Mouse (Mus musculus): ENCODE measurements around the gene Car11. TPM values are rescaled to one million over a fixed set of nuclear protein-coding genes. Genes with fewer than 3 reads are reported as not detected.

The Car11 gene
- total RNA-seq, 2 experiments from 2014 or later, result 2.5 to 3.8 TPM

GRCm38 (mm10) chr7:45719180-45719579, 19.5 kb downstream of the Car11 start:
- intact Hi-C loops (cut with DNase I), result loop anchor here (10.0 kb wide), 1 partner anchor 854 kb away; the partner anchor contains the start of gene Ptov1
- no peak for DNase-seq (ENCODE audit: low spot score)

- no peak for DNase-seq (ENCODE audit: low spot score)
These were observed 20.2 kb downstream of the Car11 start for GRCm38 (mm10) chr7:45719738-45720412.

GRCm38 (mm10) chr7:45720413-45721233, 21.0 kb downstream of the Car11 start, which contains the start of gene Fam83e:
Gene Fam83e, plus strand, starts transcription at chr7:45721212.
- DNase-seq (ENCODE audit: low spot score), result no peak
- intact Hi-C loops (cut with DNase I), result no loop called here

More at GRCm38 (mm10) chr7:45719738-45720412, 20.2 kb downstream of the Car11 start:
- intact Hi-C loops (cut with DNase I), result loop anchor here (10.0 kb wide), 1 partner anchor 855 kb away; the partner anchor contains the start of gene Ptov1

- no peak for DNase-seq (ENCODE audit: low spot score)
- intact Hi-C loops (cut with DNase I), result no loop called here
These were observed 21.6 kb downstream of the Car11 start for GRCm38 (mm10) chr7:45721234-45721571.

GRCm38 (mm10) chr7:45721642-45722347, 22.2 kb downstream of the Car11 start:
- no peak for DNase-seq (ENCODE audit: low spot score)
- intact Hi-C loops (cut with DNase I), result no loop called here

DNA sequence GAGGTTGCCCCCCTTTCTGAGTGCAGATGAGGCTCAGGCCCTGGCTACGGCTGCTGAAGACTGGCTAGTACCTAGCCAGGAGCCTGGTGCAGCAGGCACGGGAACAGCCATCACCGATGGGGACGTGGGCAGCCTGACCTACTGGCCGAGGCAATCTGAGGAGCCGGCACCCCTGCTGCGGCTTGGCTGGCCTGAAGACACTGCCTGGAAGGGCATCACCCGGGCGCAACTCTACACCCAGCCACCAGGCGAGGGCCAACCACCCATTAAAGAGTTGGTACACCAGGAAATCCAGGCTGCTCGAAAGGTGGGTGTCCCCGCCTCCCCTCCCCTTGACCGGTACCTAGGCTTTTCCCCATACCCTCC, 22.7 kb downstream of the Car11 start:
- intact Hi-C loops (cut with DNase I), result no loop called here
- no peak for DNase-seq (ENCODE audit: low spot score)

DNA sequence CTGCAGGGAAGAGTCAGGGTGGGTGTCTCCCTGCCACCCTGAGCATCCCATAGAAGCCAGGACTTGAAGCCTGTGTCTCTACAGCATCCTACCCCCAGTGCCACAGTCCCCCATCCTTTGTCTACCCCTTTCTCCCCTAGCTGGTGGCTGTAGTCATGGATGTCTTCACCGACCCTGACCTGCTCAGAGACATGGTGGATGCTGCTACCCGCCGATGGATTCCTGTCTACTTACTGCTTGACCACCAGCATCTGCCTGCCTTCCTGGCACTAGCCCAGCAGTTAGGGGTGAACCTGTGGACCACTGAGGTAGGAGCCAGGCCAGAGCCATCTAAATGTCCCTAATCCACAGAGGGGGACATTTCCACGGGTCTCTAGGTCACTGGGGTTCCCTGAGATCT, 23.7 kb downstream of the Car11 start:
- DNase-seq (ENCODE audit: low spot score), result no peak
- intact Hi-C loops (cut with DNase I), result no loop called here

DNA sequence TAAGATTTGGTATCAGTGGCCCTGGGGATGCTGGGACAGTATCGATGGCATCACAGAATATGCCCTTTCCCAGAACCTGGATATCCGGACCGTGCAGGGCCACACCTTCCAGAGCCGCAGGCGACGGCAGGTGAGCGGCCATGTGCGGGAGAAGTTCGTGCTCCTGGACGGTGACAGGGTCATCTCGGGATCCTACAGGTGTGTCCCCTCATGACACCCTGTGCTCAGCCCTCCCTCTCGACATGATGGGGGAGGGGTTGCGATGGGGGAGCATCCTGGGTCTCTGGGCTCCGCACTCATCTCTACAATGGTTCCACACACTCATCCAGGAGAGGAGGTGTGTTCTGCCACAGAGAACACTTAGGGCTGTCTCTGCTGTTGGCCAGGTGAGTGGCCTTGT, 24.1 kb downstream of the Car11 start:
- intact Hi-C loops (cut with DNase I), result no loop called here
- DNase-seq (ENCODE audit: low spot score), result no peak

DNA sequence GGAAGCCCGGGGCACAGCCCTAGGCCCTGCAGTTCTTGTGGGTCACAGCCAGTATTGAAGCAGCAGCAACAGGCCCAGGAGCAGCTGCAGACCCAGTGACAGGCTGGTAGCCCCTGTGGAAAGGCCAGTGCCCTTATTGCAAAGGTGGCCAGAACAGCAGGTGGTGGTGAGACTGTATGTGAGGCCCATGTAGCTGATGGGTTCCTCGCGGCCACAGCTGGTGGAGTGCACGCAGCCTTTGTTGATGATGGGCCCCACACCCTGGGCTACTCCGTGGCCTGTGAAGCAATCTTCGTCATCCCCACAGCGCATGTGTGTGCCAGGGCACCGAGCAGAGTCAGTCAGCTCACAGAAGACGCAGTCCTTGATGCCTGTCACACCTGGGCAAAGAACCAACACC, 25.5 kb downstream of the Car11 start:
- no peak for DNase-seq (ENCODE audit: low spot score)
- intact Hi-C loops (cut with DNase I), result no loop called here

DNA sequence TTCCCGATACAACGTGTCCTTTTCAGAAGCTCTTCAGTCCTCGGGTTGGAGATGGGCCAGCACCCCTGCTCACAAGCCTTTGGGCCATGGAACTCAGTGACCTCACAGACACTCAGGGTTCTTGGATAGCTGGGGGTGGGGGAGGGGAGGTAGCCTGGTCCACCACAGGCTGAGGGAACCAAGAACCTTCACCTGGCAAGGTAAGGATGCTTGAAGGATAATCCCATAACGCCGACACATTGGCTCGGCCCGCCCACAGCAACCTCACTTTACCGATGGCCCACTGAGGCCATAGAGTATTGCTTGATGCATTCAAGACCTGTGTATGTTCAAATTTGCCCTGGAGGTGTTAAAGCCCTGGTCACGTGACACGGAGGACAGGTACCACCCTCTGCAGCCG, 26.1 kb downstream of the Car11 start, which contains the start of gene Spaca4:
Spaca4 (minus strand) TSS at position 101 of the 400 bp plus-strand sequence.
- DNase-seq (ENCODE audit: low spot score), result no peak

DNA sequence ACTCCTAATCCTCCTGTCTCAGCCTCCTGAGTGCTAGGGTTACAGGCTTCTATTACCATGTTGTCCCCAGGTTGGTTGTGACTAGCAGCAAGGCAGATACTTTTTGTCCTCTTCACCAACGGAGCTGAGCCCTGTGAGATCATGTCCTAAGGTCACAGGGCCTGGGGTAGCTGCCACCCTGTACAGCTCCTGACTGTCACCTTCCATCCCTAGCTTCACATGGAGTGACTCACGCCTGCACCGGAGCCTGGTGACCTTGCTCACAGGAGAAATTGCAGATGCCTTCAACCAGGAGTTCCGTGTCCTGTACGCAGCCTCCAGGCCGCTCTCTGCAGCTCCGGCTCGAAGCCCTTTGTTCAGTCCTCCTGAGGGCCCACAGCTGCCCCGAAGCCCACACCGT, 26.8 kb downstream of the Car11 start:
- intact Hi-C loops (cut with DNase I), result no loop called here
- DNase-seq (ENCODE audit: low spot score), result no peak

More for the DNA sequence above, 26.1 kb downstream of the Car11 start, which contains the start of gene Spaca4:
- intact Hi-C loops (cut with DNase I), result no loop called here

DNA sequence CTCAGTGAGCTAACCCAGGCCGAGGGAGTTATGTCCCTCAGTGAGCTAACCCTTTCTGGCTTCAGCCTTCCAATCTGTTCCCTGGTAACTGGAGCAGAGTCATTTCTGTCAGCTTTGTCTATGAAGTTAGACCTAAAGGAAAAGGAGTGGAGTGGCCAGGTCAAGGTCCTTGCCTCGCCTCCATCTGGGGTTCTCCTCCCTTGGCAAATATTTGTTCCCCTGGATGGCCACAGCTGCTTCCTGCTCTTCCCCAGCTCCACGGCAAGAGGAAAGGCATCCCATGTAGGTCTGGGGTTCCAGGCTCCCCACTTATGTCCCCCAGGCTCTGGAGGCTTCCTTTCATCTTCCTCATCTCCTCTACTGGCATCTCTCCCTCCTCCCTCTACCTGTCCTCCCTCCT, 28.0 kb downstream of the Car11 start:
- intact Hi-C loops (cut with DNase I), result no loop called here
- no peak for DNase-seq (ENCODE audit: low spot score)

DNA sequence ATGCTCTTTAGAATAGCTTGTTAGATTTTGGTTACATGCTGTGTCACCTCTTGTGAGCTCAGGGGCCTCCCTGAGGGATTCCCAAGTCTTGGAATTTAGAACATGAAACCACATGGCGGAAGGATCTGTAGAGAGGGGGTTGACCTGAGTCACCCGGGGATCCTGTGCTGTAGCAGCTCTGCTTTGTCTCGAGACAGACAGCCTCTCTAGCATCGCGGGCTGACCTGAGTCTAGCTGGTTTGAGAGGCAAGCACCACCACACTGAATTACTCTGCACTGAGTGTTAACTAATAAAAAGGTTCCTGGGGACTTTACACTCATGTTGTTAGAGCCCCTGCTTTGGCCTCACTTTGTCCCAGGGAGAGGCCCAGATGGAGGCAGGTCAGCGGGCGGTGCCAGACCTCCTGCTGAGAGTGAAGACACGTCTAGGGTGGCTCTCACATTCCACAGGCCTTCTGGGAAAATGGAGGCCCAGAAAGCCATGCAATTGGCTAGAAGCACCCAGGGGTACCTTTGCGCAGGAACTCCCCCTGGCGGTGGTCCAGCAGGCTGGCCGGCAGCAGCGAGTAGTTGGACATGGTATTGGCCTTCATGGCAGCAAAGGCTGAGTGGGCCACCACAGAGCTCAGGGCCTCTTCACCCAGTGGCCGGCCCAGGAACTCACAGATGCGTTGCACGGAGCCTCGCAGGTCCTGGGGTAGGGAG, 31.2 kb downstream of the Car11 start:
- no peak for DNase-seq (ENCODE audit: low spot score)
- intact Hi-C loops (cut with DNase I), result no loop called here

DNA sequence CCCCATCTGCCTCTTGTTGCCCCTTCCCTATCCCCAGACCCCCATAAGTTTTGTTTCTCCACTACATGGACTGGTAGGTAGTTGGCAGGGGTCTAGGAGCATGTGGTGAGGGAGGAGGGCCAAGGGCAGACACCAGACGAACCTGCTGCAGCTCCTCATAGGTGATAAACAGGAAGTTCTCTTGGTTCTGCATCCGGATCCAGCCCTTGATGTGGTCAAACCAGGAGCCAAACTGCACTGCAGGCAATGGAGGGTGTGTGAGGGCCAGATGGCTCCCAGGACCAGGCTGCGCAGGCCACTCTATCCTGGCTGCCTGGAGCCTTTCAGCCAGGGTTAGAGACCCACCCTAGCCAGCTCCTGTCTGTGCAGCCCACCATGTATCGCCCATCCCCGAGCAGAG, 33.8 kb downstream of the Car11 start:
- DNase-seq (ENCODE audit: low spot score), result no peak
- intact Hi-C loops (cut with DNase I), result no loop called here

DNA sequence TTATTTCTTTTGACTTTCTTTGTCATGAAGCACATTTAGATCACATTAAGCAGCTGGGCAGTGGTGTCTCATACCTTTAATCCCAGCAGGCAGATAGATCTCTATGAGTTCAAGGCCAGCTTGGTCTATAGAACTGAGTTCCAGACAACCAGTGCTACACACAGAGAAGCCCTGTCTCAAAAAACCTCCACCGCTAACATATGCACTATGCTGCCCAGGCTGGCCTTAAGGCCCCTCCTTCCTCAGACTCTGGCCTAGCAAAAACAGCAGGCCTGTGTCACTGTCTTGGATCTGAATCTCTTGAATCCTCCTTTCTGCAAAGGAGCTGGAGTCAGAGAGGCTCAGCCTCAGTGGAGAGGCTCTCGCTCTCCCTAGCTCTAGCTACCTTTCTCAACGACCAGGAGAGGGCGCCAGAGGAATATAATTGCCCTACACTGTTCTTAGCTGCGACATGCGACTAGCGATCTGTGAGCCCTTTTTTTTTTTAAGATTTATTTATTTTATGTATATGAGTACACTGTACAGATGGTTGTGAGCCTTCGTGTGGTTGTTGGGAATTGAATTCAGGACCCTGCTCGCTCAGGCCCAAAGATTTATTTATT, 39.6 kb downstream of the Car11 start:
- intact Hi-C loops (cut with DNase I), result loop anchor here (1.0 kb wide), 2 partner anchors 62 to 196 kb away; no protein-coding TSS in a partner anchor
- DNase-seq (ENCODE audit: low spot score), result no peak

- no peak for DNase-seq (ENCODE audit: low spot score)
- intact Hi-C loops (cut with DNase I), result loop anchor here (1.0 kb wide), 2 partner anchors 61 to 195 kb away; no protein-coding TSS in a partner anchor
These were observed 40.2 kb downstream of the Car11 start for GRCm38 (mm10) chr7:45739820-45740219.

GRCm38 (mm10) chr7:45741308-45741707, 41.7 kb downstream of the Car11 start:
- intact Hi-C loops (cut with DNase I), result no loop called here
- DNase-seq (ENCODE audit: low spot score), result no peak

GRCm38 (mm10) chr7:45741777-45742176, 42.1 kb downstream of the Car11 start:
- no peak for DNase-seq (ENCODE audit: low spot score)
- intact Hi-C loops (cut with DNase I), result no loop called here

GRCm38 (mm10) chr7:45742338-45742737, 42.7 kb downstream of the Car11 start:
- no peak for DNase-seq (ENCODE audit: low spot score)
- intact Hi-C loops (cut with DNase I), result no loop called here
